Mouse (Mus musculus) intestine, embryonic 15.5 days (tissue): ENCODE measurements at regions not wholly inside any gene's neighbourhood (a gene's known extent, or its start where the extent isn't known, plus 50 kb on each side); places are given as distances from the start of the nearest gene placed in this dataset.
A peak's percentile ranks its signal among the peaks of the same experiment; 100 is the strongest.

Experiments
- ATAC-seq: fragments of 200-750 bp; cut with Nextera tagmentation; 2 replicates; pipeline ENCODE4 v1.8.0; 2017; ENCODE audit warnings: moderate TSS enrichment, moderate library complexity
- H3K27ac ChIP-seq: fragments of 300-500 bp; sonication (generic); 2 replicates; pipeline ENCODE4 v1.5.1; 2015; ENCODE audit warnings: mild to moderate bottlenecking, inconsistent platforms
- H3K27me3 ChIP-seq: fragments of 300-500 bp; sonication (generic); replicated peaks from 2 replicates; pipeline ENCODE4 v1.6.1; 2015; ENCODE audit warnings: inconsistent platforms
- H3K36me3 ChIP-seq: fragments of 300-500 bp; sonication (generic); 2 replicates; pipeline ENCODE4 v1.6.1; 2015; ENCODE audit warnings: inconsistent platforms
- H3K4me1 ChIP-seq: fragments of 300-500 bp; sonication (generic); replicated peaks from 2 replicates; pipeline ENCODE4 v1.6.1; 2015; ENCODE audit warnings: inconsistent platforms
- H3K4me2 ChIP-seq: fragments of 300-500 bp; sonication (generic); replicated peaks from 2 replicates; pipeline ENCODE4 v1.6.1; 2015; ENCODE audit warnings: mild to moderate bottlenecking, inconsistent platforms
- H3K4me3 ChIP-seq: fragments of 300-500 bp; sonication (generic); replicated peaks from 2 replicates; pipeline ENCODE4 v1.5.1; 2015; ENCODE audit warnings: inconsistent platforms
- H3K9ac ChIP-seq: fragments of 300-500 bp; sonication (generic); 2 replicates; pipeline ENCODE4 v1.6.1; 2015; ENCODE audit warnings: inconsistent platforms
- H3K9me3 ChIP-seq: fragments of 300-500 bp; sonication (generic); 2 replicates; pipeline ENCODE4 v1.6.1; 2016; ENCODE audit warnings: inconsistent platforms
- WGBS: fragments of 180-500 bp; shearing (Covaris S2); methylation state at CpG from one replicate; pipeline ENCODE4 v1.1.7; 2015; 5-methylcytosine and 5-hydroxymethylcytosine counted together

DNA sequence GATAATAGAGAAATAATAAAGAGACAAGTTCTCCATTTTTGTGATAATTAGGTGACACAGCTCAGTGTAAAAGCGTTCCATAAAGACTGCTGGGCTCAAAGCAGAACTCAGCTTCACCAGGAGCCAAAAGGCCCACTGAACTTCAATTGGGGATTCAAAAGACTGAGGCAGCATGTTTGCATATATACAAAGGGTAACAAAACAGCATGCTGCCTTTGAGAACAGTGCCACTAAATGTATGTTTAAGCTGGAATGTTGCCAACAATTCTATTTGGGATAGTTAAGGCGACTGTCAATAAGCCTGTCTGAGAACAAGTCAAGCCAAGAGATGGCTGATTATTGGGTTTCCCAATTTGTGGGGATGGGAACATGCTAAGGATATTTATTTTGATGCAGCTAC, 642.3 kb downstream of the Actrt1 start:
- Histone ChIP-seq H3K4me3 (no peak overlapping the region), H3K36me3 (no peaks in the 10 kb centered on the region), H3K27me3 (no peaks in the 10 kb centered on the region), H3K9ac (no peak overlapping the region), H3K27ac (no peak overlapping the region), H3K4me1 (no peaks in the 10 kb centered on the region), H3K9me3 (no peaks in the 10 kb centered on the region), H3K4me2 (no peak overlapping the region)
- no peak for ATAC-seq
- WGBS = 79% methylated on average over 2 of the region's 2 CpGs

DNA sequence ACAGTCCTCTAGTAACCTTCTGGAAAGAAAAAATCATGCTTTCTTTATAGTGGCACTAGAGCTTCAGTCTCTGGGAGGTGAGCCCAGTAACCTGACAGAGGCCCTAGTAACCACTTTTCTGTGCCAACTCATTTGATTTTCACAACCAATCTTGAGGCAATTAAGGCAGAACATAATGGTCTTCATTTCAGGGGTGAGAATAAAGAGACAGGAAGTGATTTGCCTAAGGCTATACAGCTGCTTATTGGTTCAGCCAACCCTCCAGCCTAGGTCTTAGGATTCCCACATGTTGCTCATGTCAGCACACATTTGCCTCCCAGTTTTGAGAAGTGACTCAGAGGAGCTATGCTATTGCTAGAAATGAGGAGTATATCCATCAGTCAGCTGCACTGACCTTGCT, 670.2 kb downstream of the Actrt1 start:
- Histone ChIP-seq H3K36me3 (no peaks in the 10 kb centered on the region), H3K9me3 (no peaks in the 10 kb centered on the region), H3K4me1 (no peaks in the 10 kb centered on the region), H3K4me3 (no peak overlapping the region), H3K4me2 (no peak overlapping the region), H3K9ac (no peak overlapping the region), H3K27ac (no peak overlapping the region), H3K27me3 (no peaks in the 10 kb centered on the region)
- ATAC-seq = no peak

DNA sequence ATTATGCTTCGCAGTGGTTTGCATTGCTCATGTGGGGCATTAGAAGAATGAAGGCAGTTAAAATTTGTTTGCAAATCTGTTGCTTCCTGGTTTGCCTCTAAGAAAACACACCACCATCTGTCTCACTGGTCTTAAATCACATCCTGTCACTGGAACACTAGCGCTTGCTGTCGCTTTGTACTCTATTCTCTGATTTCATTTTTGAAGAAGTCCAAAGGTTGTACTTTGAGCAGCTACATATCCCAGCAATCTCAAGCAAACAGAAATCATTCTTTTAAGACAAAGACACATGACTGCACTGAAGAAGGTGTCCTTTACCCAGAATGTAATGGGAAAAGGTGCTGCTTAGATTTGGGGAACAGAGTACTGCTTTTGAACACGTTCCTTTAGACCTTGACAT, 680.7 kb downstream of the Actrt1 start:
- Histone ChIP-seq H3K36me3 (no peaks in the 10 kb centered on the region), H3K9me3 (no peaks in the 10 kb centered on the region), H3K9ac (no peak overlapping the region), H3K4me3 (no peak overlapping the region), H3K4me2 (no peak overlapping the region), H3K27me3 (no peaks in the 10 kb centered on the region), H3K27ac (no peak overlapping the region), H3K4me1 (no peaks in the 10 kb centered on the region)
- WGBS = 46% methylated on average over 4 of the region's 4 CpGs
- peak; percentile 49; the same call in 1 of the 2 replicates for ATAC-seq

DNA sequence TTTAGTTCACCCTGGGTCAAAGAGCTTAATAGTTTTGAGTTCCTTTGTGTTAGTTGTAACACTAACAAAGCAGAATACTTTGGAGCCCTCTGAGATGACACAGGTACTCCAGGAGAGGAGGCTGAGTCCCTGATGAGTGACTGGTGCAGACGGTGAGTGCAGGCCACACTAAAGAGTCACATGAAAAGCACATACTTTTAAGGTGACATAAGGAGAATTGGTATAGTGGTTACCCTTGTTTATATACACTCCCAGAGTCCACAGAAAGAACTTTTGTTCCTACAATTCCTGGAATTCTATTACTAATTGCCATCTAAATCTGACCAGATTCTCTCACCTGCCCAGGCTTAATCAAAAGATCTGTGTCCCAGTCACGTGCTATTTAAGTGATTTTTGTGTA, 681.3 kb downstream of the Actrt1 start:
- Histone ChIP-seq H3K4me2 (no peak overlapping the region), H3K27me3 (no peaks in the 10 kb centered on the region), H3K4me3 (no peak overlapping the region), H3K36me3 (no peaks in the 10 kb centered on the region), H3K9me3 (no peaks in the 10 kb centered on the region), H3K4me1 (no peaks in the 10 kb centered on the region), H3K9ac (no peak overlapping the region), H3K27ac (no peak overlapping the region)
- no peak for ATAC-seq
- 62% methylated on average over 2 of the region's 2 CpGs for WGBS

DNA sequence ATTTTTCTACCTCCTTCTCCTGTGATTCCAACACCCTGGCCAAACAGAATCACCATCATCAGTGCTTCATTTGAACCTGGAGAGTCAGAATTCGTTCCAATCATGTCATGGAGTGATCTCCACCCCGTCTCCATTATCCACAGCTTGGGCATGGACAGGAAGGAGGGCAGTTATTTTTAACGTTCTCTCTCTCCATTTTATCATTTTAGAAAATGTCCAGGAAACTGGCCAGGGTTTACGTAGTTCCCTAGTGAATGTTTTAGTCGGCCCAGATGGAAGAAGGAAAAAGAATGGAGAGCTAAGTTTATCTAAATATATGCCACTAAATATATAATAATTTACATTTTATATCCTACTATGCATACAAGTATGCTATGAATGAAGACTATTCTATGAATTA, 701.0 kb downstream of the Actrt1 start:
- Histone ChIP-seq H3K4me1 (no peaks in the 10 kb centered on the region), H3K9ac (no peak overlapping the region), H3K36me3 (no peaks in the 10 kb centered on the region), H3K9me3 (no peaks in the 10 kb centered on the region), H3K27ac (no peak overlapping the region), H3K27me3 (no peaks in the 10 kb centered on the region), H3K4me3 (no peak overlapping the region), H3K4me2 (no peak overlapping the region)
- no peak for ATAC-seq
- WGBS = 63% methylated on average over 5 of the region's 5 CpGs

DNA sequence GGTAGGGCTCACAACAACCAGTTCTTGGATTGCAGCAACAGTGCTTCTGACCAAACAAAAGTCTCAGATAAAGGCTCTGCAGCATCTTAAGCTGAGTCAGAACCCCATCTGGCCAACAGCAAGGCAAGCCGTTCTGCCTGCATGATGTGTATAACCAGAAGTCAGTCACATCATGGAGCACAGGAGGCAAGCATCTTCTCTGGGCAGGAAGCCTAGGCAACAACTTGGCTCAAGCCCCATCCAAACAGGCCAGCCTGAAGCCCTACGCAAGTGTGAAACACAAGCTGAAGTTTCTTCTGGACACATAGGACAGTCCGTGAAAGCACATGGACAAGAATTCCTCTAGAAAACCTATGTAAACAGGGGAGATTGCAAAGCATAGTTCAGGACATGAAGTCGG, 739.7 kb downstream of the Actrt1 start:
- WGBS = 87% methylated on average over 4 of the region's 4 CpGs
- Histone ChIP-seq H3K36me3 (no peaks in the 10 kb centered on the region), H3K27me3 (no peaks in the 10 kb centered on the region), H3K27ac (no peak overlapping the region), H3K4me2 (no peak overlapping the region), H3K4me3 (no peak overlapping the region), H3K9me3 (no peaks in the 10 kb centered on the region), H3K4me1 (no peaks in the 10 kb centered on the region), H3K9ac (no peak overlapping the region)
- no peak for ATAC-seq
